Comparison of ENCODE assay signal across 8 mouse cellular contexts in genomic region chr7:110843916-110844874, GRCm38 (mm10). TPM values are rescaled to one million over a fixed set of nuclear protein-coding genes. Genes with fewer than 3 reads are reported as not detected.
DNase-seq lines count a peak whose midpoint lies in the region; ATAC-seq lines count a peak whose summit lies in the region.

Gene Rnf141 (minus strand): TSS chr7:110844457.

- no peaks in the 10 kb centered on the region for H3K27me3 ChIP-seq in megakaryocyte, embryonic 14.5 days (replicated peaks)

- H3K9me3 ChIP-seq in megakaryocyte, embryonic 14.5 days, result peaks cover 3% of the 10 kb centered on the region; the same call in 1 of the 2 replicates

- peak within 1 kb of the TSS; percentile 97 for H3K4me3 ChIP-seq in megakaryocyte, embryonic 14.5 days (replicated peaks)

- peaks cover 56% of the 10 kb centered on the region for H3K4me1 ChIP-seq in megakaryocyte, embryonic 14.5 days

- peak; percentile 97 for DNase-seq in ZHBTc4 (ENCODE audit: low read depth, low spot score)
- peak; percentile 81 to 85 for DNase-seq in gastrocnemius, adult 8-10 months (ENCODE audit: low spot score in 2 of 2)
- peak; percentile 77 for DNase-seq in hindlimb bud, embryonic 11.5 days (ENCODE audit: extremely low spot score, low read depth, low spot score)
- DNase-seq in left cerebral cortex, adult 8-10 months (ENCODE audit: low spot score in 2 of 2), result peak; percentile 87 to 90
- DNase-seq in right cerebral cortex, postnatal 10 days (ENCODE audit: low spot score in 2 of 2), result peak; percentile 95
- peak; percentile 91 for DNase-seq in urinary bladder, postnatal 25 days (ENCODE audit: low spot score)

- peaks cover 2% of the 10 kb centered on the region for H3K36me3 ChIP-seq in megakaryocyte, embryonic 14.5 days (replicated peaks; ENCODE audit: low read length)

- peak; percentile 84 for ATAC-seq in common myeloid progenitor, adult 5-6 weeks (replicated peaks; ENCODE audit: low read depth, poor library complexity, severe bottlenecking)

RNA-seq across cellular contexts. Expression of gene Rnf141, which starts in this region (rescaled TPM):
- total RNA-seq in common myeloid progenitor, adult 5-6 weeks (2017), result 45.3 and 49.2 TPM in 2 replicates
- 10 to 100 TPM; 19.8 to 25.9 (median 23.2) TPM for total RNA-seq in gastrocnemius, adult 8-10 months (2022)
- total RNA-seq in left cerebral cortex, adult 8-10 months (2022), result 10 to 100 TPM; 68.5 to 87.3 (median 77.0) TPM
- polyA plus RNA-seq in megakaryocyte, embryonic 14.5 days (2012; ENCODE audit: insufficient read depth, low replicate concordance), result 1.8 TPM in 1 of 2 replicates, not detected in the other

Comparison
In these comparisons a context has a peak if more than half of its experiments do, and no peak if none do; other contexts are left out.
1. Peak in every context shown above with its lines: DNase-seq, ATAC-seq and H3K4me3 ChIP-seq.